Mouse (Mus musculus) gastrocnemius, adult 8-10 months (tissue): Measurements from ENCODE around the gene Pmepa1. TPM values are rescaled to one million over a fixed set of nuclear protein-coding genes. Genes with fewer than 3 reads are reported as not detected.

Experiments
- DNase-seq, 2 experiments: peaks; one replicate each; pipeline ENCODE4 v3.0.0; 2022; ENCODE audit warnings: low spot score in 2 of 2
- total RNA-seq, 4 experiments: library from RNA; stranded (reverse); gene quantifications; 2 replicates each; pipeline ENCODE4 v1.2.4; 2022

Pmepa1 gene
- total RNA-seq, 4 experiments from 2014 or later = 10.8 to 23.7 (median 18.9) TPM

- DNase-seq = no peak
These were observed 22.3 kb downstream of the Pmepa1 start for GRCm38 (mm10) chr2:173253761-173254662.

GRCm38 (mm10) chr2:173251675-173252074 lies 24.7 kb downstream of the Pmepa1 start:
- DNase-seq = peak in 1 of 2 experiments; percentile 26

DNA sequence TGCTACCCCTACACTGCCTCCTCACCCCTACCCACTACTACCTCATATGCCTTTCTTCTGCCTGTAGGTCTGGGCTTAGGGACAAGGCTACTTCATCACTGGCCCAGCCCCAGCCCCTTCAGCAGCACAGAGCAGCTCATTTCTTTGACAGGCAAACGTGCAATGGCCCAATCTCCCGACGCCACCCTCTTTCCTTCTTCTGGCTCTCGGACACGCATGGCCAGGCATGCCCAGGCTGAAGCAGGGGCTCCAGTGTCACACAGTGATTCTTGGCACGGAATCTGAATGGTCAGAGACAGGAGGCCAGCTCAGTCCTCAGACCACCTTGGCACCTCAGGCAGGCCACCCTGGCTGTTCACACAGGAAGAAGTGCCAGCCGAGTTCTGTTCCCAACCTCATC lies 25.2 kb downstream of the Pmepa1 start:
- no peak for DNase-seq

DNA sequence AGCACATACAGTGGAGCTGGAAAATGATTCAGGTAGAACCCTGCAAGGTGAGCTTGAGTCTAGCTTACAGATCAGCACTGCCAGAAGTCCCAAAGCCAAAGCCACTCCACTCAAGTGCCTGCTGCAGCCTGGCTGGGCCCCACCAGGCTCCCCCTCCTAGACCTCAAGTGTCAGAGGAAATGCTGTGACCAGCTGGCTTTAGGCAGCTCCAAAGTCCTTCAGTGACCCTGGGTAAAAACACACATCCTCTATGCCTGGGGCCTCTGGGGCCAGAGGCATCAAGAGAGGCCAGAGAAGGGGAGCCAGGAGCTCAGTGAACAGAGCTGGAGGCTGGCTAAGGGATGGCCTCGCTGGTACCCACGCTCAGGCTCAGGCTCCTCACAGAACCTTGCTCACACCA lies 25.9 kb downstream of the Pmepa1 start:
- no peak for DNase-seq

- no peak for DNase-seq
These were observed 26.4 kb downstream of the Pmepa1 start for GRCm38 (mm10) chr2:173249965-173250364.

DNA sequence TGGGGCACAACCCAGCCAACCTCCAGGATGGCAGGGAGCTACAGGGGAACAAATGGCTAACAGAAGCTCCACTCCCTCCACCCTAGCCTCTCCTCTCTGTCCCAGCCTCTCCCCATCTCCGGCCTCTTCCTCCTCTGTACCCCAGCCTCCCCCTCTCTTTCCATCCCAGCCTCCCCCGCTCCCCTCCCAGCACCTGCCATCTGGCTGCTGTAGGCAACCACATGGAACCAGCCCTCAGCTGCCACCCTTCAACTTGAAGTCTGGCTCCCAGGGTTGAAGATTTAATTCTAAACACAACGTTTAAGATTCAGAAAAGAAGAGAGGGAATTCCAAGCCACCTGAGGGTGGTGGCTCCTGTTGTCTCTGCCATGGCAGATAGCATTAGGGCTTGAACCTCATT lies 26.9 kb downstream of the Pmepa1 start:
- no peak for DNase-seq

DNA sequence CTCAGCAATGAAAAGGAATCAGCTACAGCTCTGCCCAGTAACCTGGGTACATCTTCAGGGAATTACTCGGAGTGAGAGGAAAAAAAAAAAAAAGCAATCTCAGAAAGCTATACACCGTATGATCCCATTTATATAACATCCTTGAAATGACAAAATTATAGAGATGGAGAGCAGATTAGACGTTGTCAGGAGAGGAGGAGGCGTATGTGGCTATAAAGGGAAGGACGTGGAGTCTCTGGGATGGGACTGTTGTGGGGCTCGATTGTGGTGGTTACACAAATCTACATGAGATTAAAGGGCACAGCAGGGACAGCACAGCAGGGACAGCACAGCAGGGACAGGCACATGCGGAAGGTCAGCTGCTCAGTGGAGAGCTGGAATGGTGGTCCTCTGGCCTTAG lies 27.5 kb downstream of the Pmepa1 start:
- no peak for DNase-seq

DNA sequence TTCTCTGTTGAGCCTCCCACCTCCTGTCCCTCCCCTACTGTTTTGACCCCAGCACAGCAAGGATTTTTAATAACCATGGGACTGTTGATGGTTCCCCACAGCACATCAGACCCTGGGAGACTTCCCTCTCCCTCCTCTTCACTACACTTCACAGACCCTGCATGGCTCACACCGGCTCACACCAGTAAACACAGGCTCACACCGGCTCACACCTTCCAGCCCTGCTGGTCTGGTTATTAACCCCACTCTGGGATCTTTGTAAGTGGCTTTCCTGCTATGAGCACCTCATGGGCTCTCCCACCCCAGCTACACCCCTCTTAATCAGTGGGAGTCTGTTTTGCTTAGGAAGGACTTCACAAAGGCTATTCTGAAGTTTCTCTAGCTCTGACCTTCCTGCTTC lies 28.4 kb downstream of the Pmepa1 start:
- no peak for DNase-seq

GRCm38 (mm10) chr2:173247197-173247596 lies 29.1 kb downstream of the Pmepa1 start:
- DNase-seq = no peak

- DNase-seq = no peak
These were observed 29.6 kb downstream of the Pmepa1 start for GRCm38 (mm10) chr2:173246688-173247087.

DNA sequence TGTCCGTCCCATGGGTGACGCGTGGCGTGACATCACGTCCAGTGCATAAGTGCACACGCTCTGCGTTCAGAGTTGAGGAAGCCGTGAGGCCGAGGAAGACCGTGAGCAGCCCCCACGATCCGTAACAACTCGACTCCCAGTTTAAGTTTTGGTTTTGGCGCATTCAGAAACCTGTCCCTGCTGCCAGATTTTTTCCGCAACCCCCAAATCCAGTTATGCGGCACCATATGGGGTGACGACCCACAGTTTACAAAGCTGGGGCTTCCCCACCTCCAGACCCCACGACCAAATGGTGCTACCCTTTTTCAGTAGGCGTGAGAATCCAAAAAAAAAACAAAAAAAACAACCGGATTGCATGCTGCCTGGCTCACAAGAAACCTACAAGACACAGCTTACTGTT lies 31.1 kb downstream of the Pmepa1 start:
- DNase-seq = no peak

DNA sequence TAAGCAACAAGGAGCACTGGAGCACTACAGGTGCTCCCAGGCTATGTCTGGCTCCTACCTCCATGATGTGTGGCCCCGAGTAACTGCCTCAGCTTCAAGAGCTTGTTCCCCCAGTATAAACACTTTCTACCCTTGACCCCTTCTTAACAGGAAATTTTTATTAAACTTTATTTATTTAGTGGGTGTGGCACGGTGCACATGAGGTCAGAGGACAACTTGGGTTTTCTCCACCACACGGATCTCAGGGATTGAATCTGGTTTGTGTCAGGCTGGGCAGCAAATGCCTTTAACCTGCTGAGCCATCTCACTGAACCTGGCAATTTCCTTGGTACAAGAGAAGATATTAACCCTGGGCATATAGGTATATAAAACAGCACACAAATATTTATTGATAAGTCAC lies 32.2 kb downstream of the Pmepa1 start:
- DNase-seq = no peak

DNA sequence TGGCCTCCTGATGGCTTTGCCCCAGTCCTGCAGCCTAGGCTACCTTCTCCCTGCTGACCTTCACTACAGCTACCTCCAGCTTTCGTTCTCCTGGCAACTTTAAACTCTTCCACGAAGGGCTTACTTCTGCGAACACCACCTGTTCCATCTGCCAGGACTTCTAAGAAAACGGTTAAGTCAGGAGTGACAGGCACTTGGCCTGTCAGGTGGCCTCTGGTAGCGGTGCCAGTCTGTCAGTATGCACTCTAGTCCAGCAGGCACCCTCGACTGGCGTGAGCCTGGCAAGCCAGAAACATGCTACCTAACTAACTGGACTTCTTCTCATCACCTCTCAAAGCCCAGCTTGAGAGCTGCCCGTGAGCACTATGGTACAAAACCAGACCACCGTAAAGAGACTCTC lies 32.7 kb downstream of the Pmepa1 start:
- peak; percentile 24 to 67 for DNase-seq

GRCm38 (mm10) chr2:173242874-173243273 lies 33.5 kb downstream of the Pmepa1 start:
- DNase-seq = no peak

DNA sequence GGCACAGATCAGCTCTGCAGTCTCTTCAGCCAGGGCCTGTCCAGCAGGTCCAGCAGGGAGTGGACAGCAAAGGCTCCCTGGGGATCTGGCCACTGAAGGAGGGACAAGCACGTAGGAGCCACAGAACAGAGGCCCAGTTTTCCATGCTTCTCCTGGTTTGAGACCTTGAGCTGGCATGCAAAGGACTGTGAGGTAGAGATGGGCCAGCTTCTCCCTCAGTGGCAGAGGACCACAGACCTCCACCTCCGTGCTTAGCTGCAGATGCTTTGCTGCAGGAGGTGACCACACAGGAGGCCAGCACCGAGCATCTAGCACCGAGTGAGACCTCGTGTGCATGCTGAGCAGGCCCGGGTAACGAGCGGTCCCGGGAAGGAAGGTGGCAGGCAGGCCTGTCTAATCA lies 35.6 kb downstream of the Pmepa1 start:
- DNase-seq = no peak

DNA sequence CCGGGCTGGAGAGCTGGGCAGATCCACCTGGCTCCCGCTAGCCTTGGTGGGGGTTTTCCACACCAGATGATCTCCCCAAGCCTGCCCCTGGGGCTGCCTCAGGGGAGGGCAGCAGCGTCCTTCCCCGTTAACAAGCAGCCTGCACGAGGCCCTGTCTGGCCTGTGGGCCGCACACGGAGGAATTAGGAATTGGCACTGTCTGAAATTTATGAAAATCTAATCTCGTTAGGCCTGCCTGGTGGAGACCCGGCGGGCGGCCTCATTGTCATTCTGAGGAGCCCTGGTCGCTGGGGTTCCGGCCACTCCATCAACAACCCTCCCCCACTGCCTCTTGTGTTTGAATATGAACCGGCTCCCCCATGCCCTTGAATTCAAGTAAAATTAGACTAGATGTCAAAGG lies 37.8 kb downstream of the Pmepa1 start:
- DNase-seq = no peak

- no peak for DNase-seq
These were observed 40.6 kb downstream of the Pmepa1 start for GRCm38 (mm10) chr2:173235435-173236332.

DNA sequence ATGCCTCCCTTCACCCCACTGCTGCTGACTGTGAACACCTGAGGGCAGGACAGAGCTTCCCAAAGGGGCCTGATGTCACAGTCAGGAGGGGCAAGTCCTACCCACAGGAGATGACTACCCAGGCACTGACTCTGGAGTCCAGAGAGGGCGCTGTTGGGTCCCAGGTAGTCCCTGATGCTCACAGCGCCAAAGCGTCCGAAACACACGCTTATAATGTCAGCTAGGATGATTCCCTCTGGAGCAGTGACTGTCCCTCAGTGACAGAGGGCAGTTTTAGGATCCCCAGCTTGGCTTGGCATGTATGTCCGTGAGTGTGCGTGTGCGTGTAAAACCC lies 43.6 kb downstream of the Pmepa1 start:
- no peak for DNase-seq

- no peak for DNase-seq
These were observed 44.1 kb downstream of the Pmepa1 start for GRCm38 (mm10) chr2:173232065-173232765.

DNA sequence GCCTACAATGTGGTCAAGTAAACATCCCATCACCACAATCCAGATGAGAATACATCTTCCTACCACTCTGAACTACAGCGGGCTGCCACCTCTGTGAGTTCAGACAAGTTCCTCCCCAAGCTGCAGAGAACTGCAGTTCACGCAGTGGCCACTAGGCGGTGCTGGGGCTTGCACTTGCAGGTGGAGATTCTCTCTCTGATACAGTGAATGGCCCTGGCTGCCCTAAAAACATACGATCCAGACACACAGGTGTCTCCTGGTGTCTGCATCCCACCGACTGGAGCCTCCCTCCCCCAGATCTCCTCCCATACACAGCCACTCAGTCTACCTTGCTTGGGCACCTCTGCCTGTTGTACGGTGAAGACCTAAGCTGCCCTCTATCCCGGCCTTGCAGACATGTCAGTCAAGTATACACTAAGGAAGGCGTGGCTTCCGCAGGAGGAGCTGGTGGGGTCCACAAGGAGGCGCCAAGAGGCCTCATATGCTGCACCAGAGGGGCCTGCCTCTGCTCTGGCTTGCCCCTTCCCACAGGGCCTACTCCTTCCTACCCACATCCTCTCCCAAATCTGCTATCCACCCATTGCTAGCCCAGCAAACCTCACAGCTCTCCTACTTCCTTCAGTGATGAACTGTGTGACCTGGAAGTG lies 46.6 kb downstream of the Pmepa1 start:
- DNase-seq = peak; percentile 75 to 81

DNA sequence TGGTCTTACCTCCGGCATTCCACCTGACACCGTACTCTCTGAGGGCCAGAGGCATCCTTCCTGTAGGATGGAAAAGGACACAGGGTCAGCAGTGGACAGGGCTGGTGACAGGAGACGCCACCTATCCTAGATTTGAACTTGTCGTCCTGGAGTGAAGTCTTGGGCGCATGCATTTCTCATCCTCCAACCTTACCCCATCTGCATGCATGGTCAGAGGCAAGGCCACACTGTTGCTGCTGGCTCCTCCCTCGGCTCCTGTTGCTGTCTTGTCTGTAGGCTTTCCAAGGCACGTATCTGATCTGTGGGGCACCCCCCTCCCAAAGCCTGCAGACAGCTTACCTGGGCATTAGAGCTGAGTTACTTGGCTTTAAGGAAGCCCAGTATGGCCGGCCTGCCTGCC lies 47.8 kb downstream of the Pmepa1 start:
- no peak for DNase-seq
